Mouse (Mus musculus) neural tube, embryonic 10.5 days (tissue): ENCODE results near the gene Slc43a3.
"Not testable (repeated sequence)": the region's sequence is repeated elsewhere in the genome, so short reads cannot be mapped to it uniquely, and the experiment has no call there.

ENCODE experiments used
- DNase-seq: peaks from one replicate; pipeline ENCODE4 v3.0.0-alpha.2; 2017; ENCODE audit warnings: low spot score; ENCODE audit errors: extremely low spot score

Slc43a3 gene

DNA sequence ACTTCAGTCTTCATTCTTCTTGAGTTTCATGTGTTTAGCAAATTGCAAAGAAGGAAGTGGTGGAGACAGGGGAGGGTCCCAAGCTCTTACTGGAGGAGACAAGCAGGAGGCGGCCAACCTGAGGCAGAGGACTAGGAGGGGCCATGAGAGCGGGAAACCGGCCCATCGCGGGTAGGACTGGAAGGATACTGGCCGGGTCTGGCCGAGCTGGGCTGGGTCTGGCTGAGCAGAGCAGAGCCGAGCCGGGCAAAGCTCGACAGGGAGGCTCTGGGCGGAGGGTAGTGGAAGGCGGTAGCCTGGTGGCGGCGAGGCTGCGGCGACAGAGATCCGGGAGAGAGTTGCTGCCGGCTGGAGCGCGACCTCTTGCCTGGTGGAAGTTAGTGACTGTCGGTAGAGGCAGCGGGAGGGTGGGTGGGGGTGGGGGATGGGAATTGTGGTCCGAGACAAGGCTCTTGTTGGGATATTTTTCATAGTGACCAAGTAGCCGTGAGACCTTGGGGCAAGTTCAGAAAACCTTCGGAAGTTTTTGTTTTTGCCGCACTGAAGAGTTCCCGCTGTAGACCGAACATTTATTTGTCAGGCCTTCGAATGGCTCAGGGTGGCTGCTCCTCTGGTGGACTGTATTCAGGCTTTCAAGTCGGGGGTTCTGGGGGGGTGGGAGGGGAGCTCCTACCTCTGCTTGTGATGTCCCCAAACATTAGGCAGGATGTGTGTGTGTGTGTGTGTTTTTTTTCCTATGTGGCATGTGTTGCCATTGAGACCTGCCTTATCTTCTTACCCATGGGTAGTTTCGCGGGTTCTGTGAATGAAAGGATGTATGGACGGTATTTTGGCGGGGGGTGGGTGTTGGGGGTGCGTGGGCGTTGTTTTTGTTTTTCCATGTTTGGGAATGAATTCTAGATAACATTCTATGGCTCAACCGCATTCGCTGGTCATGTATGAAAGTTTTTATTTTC lies at the start of gene Slc43a3:
Gene Slc43a3 (plus strand): TSS at position 106 of the 956 bp plus-strand sequence.
- peak; percentile 83 for DNase-seq

DNA sequence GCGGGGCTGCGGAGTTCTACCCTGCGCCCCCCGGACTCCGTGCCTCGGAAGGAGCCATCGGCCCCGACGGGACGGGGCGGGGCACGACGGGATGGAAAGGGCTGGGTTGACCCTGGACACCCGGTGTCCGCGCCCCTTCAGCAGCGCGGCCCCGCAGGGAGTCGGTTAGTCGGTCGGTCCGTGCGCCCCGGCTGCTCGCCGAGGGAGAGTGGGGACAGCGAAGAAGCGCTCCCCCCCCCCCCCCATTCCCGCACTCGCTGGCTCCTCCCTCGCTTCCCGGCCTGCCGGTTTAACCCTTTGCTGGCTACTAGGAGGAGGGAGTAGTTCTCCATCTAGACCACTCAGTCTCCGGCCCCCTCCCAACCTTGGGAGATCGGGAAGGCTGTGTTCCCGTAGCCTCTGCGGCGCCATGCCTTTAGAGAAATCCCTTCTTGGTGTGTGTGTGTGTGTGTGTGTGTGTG lies 49.5 kb upstream of the Slc43a3 start:
- peak; percentile 79 for DNase-seq

DNA sequence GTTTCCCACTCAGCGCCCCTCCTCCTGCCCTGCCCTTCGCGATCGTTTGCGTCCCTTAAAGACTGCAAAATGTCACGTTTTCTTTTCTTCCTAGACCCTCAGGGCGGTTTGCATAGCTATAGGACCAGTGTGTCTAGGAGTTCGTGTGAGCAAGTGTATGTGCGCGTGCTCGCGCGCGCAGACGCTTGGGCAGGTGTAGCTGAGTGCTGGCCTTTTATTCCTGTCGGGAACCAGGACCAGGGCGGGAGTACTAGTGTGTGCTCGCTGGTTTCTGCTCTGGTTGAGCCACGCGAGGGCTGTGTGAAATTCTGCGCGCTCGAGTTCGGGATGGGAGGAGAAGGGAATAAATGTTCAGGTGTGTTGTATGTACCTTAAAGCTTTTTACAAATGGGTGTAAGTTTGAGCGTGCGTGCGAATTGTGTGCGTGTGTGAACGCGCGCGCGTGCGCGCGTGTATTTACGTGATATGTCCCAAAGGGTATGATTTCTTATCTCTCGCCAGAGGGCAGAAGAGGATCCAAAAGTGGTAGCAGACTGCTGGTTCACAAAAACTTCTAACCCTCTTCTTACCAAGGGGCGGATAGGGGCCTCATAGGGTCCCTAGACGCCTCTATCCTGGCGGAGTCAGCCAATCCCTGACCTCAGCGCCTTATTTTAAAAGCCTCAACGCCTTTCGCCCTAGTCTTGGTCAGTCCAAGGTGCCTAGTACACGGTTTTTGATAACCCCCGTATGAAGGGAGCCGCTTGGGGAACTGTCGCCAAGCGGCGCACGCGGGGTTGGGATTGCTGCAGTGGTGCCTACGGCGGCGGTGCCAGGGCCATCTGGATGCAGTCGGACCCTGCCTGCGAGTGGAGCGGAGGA lies 48.7 kb upstream of the Slc43a3 start:
- DNase-seq, result peak; percentile 61

DNA sequence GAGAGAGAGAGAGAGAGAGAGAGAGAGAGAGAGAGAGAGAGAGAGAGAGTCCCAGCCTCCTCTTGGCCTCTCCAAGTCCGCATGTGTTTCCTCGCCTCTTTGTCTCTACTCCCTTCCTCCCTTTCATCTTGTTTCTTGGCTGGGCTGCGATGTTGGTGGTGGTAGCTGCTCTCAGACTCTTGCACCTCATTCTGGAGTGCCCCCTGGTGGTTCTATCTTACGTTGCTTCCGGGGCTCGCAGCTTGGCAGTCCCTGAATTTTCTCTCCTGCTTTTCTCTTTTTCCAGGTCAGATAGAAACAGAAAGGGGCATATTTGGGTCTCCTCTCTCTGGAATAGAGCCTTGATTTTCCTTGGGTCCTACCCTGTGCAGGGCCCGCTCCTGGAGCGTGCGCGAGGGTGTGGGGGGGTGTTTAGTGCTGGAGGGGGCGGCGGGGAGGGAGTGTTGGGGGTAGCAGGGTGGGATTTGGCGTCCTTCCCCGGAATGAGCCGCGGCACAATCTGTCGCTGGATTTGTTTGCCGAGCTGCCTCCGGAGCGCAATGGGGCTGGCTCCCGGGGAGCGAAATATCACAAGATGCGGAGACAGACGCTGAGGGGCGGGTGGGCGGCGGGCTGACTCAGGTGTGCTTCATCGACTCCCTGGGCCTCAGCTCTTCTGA lies 47.6 kb upstream of the Slc43a3 start:
- DNase-seq, result peak; percentile 76

DNA sequence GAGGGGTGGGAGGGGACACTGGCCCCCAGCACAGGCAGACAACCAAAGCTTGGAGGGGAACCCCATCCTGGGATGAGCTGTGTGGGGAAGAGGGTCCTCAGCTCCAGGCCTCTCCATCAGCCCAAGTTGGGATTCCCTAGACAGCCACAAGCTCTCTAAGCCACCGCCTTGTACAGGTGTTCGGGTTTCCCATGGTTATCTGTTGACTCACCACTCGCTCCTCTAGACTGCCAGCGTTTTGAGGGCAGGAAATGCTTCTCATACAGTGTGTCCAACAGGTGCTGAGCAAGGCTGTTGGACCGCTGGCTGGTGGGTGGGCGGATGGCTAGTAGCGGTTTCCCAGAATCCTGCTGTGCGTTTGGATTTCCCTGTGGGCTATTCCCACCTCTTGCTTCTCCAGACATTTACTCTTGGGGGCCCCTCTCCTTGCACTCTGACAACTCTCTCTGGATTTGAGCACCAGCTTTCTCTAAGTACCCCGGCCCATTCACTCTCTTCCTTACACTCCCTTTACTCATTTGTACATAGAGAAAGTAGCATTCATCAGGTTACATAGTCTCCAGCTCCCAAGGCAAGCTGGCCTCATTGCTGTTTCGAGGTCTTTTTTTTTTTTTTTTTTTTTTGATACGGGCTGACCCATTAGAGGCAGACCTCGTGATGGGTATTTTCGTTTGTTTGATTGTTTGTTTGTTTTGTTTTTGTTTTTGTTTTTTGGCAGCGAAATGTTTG lies 46.9 kb upstream of the Slc43a3 start:
- peak; percentile 52 for DNase-seq

DNA sequence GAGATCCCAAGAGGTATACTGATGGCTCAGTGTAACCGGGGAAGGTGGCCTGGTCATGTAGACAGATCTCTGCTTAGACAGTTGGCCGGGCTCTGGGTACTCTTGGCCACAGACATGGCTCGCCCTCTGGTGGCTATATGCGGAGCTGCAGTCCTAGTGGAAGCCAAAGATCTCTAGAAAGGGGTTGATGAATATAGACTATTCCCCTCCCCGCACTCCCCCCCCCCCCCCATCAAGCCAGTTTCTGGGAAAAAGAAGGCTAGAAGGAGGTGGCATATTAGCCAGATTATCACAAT lies 46.4 kb upstream of the Slc43a3 start:
- peak; percentile 85 for DNase-seq

DNA sequence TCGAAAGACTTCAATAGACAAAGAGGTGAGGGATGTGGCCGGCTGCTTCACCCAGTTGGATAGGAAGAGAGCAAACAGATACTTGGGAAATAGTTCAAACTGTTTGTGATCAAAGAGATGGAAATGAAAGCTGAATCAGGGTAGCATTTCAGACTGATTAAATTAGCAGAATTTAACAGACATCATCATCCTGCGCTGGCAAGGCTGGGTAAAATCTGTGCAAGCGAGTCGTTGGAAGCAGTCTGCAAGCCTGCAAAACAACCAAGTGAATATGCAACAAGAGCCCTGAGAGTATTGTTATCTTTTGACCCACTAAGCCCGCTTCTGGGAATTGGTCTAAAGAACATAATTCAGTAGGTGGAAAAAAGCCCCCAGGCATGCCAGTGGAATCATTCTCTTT lies 43.0 kb upstream of the Slc43a3 start:
- DNase-seq, result no peak

DNA sequence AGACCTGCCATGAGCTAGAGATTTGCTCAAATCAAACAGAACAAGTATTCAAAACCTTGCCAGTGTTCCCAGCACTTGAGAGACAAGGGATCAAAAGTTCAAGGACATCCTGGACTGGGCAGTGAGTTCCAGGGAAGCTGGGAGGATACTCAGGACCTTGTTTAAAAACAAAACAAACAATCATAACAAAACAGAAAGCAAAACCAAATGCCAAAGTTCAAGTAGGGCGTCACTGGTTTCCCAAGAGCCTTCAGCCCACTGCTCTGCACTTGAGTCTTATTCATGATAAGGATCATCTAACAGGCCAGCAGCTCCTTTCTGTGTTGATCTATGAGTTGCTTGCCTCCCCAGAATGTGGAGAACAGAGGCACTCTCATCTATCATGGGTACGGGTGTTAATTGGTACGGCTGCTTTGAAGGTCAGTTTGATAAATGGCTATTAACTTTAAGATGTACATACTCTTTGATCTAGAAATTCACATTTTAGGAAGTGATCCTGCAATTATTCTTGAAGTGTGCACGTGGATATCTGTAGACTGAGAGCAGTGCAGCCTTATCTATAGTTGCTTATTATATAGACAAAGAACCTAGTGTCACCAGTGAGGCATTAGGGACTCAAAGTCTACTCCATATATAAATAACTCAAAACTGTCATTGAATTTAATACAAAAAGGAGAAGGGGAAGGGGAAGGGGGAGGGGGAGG lies 40.7 kb upstream of the Slc43a3 start:
- DNase-seq, result no peak

DNA sequence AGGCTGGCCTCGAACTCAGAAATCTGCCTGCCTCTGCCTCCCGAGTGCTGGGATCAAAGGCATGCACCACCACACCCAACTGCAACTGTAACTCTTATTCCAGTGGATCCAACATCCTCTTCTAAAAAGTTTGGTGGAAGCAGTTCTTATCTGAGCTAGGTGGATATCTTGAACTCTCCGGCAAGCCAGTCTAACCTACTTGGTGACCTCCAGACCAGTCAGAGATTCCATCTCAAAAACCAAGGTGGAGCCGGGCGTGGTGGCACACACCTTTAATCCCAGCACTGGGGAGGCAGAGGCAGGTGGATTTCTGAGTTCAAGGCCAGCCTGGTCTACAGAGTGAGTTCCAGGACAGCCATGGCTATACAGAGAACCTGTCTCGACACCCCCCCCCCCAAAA lies 39.7 kb upstream of the Slc43a3 start:
- DNase-seq, result not testable (repeated sequence)

DNA sequence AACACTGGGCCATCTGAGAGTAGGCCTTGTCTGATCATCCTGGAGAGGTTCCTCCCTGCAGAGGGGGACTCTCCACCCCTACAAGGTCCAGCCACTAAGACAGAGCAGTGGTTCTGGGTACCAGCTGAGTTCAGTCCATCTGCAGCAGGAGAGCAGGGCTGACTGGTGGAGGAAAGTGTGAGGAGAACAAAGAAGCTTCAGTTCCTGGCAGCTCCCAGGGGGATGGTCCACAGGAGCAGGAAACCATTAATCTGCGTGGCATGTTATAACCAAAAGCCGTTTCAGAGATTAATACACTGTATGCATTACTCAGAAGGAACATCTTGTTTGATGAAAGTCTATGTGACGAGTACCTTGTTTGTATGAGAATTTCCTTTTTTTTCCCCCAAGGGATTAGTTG lies 23.7 kb upstream of the Slc43a3 start:
- DNase-seq, result no peak

DNA sequence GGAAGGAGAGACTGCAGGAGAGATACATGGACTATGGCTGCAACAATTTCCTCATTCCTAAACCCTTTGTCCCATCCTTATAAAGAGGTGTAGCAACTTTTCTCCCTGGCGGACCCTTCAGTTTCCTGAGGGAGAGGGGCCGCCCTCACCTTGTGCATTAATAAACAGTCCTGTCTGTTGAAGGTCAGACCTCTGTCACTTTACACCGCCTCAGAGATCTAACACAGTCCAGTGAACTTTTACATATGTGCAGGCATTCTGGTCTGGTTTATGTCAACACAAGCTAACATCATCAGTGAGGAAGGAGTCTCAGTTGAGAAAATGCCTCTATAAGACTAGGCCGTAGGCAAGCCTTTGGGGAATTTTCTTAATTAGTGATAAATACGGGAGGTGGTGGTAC lies 22.5 kb upstream of the Slc43a3 start:
- no peak for DNase-seq

DNA sequence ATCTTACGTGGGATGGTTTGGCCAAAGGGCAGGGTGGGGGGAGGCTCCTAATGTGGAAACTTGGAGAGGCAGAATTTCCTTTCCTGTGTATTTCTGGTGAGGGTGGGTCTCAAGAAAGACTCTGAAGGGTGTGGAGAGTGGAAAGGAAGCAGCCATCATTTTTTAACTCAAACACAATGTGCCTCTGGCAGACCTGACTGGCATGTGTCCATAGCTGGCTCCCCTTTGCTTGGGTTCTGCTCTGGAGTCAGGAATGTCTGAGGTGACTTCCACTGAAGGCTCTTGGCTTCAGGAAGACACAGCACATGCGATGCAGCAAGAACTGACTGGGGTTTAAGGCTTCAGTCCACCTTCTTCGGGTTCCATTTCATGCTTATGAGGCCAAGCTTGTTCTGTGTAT lies 21.0 kb upstream of the Slc43a3 start:
- no peak for DNase-seq

DNA sequence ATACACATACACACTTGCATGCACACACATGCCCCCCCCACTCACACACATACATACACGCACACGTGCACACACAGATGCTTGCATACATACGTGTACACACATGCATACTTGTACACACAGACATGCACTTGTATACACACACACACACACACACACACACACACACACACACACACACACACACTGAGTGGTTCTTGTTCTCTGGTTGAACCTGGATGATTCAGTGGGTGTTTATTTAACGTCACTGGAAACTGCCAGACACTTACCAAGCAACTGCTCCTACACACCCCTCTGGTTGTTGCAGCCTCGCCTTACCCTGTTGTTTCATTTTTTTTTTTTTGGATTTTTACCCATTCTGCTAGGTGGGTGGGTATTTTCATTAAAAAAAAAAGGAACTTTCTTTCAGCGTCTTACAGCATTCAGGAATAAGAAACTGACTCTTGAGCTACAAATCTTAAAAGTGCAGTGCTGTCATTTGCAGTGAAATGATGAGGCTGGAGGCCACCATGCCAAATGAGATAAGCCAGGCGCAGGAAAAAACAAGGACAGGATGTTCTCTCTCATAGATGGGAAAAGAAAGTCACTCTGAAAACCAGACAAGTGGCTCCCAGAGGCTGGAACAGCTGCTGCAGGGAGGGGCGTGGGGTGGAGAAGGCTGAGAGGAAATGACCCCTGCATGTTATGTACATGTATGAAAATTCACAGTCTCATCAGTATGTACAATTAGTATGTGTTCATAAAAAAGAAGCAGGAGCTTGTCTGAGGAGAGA lies 19.6 kb upstream of the Slc43a3 start:
- no peak for DNase-seq

DNA sequence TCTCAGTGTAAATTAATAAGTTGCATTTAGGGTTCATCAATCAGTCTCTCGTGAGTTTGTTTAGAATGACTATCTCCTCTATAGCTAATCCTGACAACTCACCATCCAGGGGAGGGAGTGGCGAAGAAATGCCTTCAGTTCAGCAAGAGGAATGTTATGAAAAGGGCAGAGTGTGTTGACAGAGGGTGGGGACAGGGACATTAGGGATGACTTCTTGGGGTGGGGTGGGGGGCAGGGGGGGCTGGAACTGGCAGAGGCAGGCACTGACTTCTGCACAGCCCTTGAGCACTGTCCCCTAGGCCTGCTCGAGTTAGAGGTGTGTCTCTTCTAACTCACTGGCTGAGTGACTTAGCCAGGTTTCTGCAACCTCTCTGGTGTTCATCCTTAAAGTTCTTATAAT lies 18.2 kb upstream of the Slc43a3 start:
- DNase-seq, result no peak

DNA sequence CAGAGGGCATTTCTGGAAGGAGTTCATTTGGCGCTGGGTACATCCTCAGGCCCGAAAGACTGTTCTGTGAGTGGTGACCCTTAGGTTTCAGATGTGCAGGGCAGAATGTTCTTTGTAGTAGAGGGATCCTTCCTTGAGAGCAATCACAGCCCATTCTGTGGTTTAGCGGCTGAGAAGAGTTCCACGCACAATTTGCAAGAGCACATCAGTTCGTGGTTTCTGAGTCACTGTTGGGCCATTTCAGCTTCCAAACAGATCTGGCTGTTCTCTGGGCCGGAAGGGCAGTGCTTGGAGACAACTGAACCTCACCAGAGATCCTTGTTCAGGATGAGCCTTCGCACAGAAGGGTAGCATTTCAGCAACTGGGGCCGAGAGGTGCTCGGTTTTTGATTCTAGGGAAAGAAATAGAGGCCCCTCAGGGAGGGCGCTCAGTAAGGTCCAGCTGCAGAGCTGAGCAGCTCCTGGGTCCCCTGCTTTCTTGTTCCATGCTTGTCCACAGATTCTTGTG lies 16.7 kb upstream of the Slc43a3 start:
- DNase-seq, result no peak

DNA sequence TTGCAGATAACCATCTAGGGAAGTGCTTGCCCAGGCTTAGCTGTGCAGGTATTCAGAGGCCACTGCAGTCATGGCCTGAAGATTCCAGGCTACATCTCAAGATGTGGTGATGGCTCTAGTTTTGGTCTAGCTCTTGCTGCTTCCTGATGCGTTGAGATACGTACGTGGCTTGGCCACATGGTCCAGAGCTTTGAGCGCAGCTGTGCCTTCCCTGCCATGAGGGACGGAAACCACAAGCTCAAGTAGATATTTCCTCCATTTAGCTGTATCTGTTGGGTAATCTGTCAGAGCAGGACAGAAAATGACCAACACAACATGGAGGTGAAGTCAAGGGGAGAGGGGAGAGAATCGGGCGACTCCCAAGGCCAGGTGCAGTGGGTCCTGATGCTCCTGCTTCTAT lies 6.2 kb upstream of the Slc43a3 start:
- no peak for DNase-seq

DNA sequence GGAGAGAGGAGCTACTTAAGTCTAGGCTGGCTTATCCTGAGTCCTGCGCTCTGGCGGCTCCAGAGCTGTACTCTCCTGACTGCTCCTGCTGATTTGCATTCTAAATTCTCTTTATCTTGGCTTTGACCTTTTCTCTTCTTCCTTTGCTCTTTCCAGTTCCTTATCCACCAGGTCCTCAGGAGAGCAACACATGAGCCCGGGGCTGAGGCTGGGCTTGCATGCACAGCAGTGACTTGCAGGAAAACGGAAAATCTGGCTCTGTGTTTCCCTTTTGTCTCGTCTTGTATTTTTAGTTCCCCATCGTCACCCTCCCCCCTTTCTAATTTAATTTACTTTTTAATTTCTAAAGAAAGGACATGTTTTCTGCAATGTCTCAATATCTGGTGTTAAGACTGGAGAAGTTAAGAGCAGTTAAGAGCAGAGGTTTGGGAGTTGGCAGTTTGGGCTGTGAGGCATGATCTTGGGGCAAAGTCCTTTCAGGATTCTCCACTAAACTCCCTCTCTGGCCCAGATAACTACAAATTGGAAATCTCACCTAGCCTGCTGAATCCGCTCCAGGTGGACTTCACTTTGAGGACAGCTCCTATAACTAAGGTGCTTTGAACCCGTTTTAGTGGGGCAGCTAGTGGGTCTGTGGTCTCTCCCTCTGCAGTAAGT lies 2.3 kb upstream of the Slc43a3 start:
- no peak for DNase-seq

DNA sequence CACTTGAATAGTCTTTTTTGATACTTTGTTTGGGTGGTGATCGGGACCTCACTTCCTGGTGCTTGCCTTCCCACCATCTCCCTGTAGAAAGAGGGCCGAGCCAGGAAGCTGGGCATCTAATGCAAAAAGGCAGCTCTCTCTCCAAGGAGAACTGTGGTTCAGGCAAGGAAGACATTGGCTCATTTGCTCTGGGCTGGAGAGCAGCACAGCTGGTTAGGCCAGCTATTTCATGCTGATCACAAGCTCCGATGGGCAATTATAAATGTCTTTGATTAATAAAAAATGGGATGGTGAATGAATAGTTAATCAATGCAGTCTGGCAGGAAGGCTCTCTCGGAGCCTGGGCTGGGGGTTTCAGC lies 1.8 kb upstream of the Slc43a3 start:
- DNase-seq, result no peak

DNA sequence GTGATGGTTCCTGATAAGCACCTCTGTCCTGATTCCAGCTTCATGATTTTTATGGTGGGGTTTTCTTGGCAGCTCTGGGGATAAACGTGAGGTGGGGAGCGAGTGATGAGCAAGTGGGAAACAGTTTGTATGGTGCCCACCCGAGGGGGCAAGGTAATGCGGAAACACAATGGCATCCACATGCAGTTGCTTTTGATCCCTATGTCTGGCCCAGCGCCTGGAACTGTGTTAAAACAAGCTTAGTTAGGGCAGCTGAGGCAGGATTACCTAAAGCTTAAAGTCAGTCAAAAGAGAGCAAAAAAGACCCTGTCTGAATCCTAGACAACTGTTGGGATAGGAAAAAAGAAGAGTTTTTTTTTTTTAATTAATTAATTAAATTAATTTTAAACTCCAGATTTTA lies 1.3 kb upstream of the Slc43a3 start:
- DNase-seq, result no peak
